Mouse (Mus musculus) neural tube, embryonic 12.5 days (tissue): ENCODE results near the gene Tmem151b. TPM values are rescaled to one million over a fixed set of nuclear protein-coding genes. Genes with fewer than 3 reads are reported as not detected.

Experiments used
- ATAC-seq: fragments of 200-750 bp; cut with Nextera tagmentation; 2 replicates; pipeline ENCODE4 v1.8.0; 2017; ENCODE audit warnings: low read depth, mild to moderate bottlenecking, moderate TSS enrichment, moderate library complexity; ENCODE audit not compliant: low FRiP score
- H3K27ac ChIP-seq: fragments of 300-500 bp; sonication (generic); 2 replicates; pipeline ENCODE4 v1.5.1; 2016
- H3K27me3 ChIP-seq: fragments of 300-500 bp; sonication (generic); replicated peaks from 2 replicates; pipeline ENCODE4 v1.6.1; 2016; ENCODE audit warnings: mild to moderate bottlenecking
- H3K36me3 ChIP-seq: fragments of 300-500 bp; sonication (generic); 2 replicates; pipeline ENCODE4 v1.6.1; 2016; ENCODE audit warnings: mild to moderate bottlenecking
- H3K4me1 ChIP-seq: fragments of 300-500 bp; sonication (generic); 2 replicates; pipeline ENCODE4 v1.6.1; 2016
- H3K4me2 ChIP-seq: fragments of 300-500 bp; sonication (generic); replicated peaks from 2 replicates; pipeline ENCODE4 v1.6.1; 2016; ENCODE audit warnings: mild to moderate bottlenecking
- H3K4me3 ChIP-seq: fragments of 300-500 bp; sonication (generic); 2 replicates; pipeline ENCODE4 v1.5.1; 2016
- H3K9ac ChIP-seq: fragments of 300-500 bp; sonication (generic); 2 replicates; pipeline ENCODE4 v1.6.1; 2016; ENCODE audit warnings: mild to moderate bottlenecking
- H3K9me3 ChIP-seq: fragments of 300-500 bp; sonication (generic); 2 replicates; pipeline ENCODE4 v1.6.1; 2016; ENCODE audit warnings: mild to moderate bottlenecking
- WGBS: fragments of 180-500 bp; shearing (Covaris S2); methylation state at CpG from one replicate; pipeline ENCODE4 v1.1.7; 2016; 5-methylcytosine and 5-hydroxymethylcytosine counted together
- polyA plus RNA-seq: library from polyadenylated mRNA; unstranded; fragments of >200 nt; fragmentation: Nextera tagmentation; extraction: Ambion mirVana; gene quantifications from 2 replicates; pipeline ENCODE4 v1.2.1, GENCODE M21; 2016

Tmem151b gene
- polyA plus RNA-seq, 1 experiment from 2014 or later = 10.5 TPM

GRCm38 (mm10) chr17:45548541-45549512, 650 bp downstream of the Tmem151b start:
- ATAC-seq = peak; percentile 54
- Histone ChIP-seq H3K4me3 (peak overlapping the region; percentile 79), H3K36me3 (peaks cover 19% of the 10 kb centered on the region), H3K9me3 (no peaks in the 10 kb centered on the region), H3K4me1 (peaks cover 46% of the 10 kb centered on the region), H3K27me3 (peaks cover 42% of the 10 kb centered on the region), H3K9ac (peak overlapping the region; percentile 98), H3K27ac (peak overlapping the region; percentile 79), H3K4me2 (peak overlapping the region; percentile 84)
- 3% methylated on average over 58 of the region's 68 CpGs for WGBS

- Histone ChIP-seq H3K27me3 (peaks cover 54% of the 10 kb centered on the region), H3K9me3 (no peaks in the 10 kb centered on the region), H3K9ac (no peak overlapping the region), H3K4me3 (peak overlapping the region; percentile 79; the same call in 1 of the 2 replicates), H3K4me1 (peaks cover 51% of the 10 kb centered on the region), H3K36me3 (peaks cover 19% of the 10 kb centered on the region), H3K27ac (no peak overlapping the region), H3K4me2 (peak overlapping the region; percentile 84)
- 80% methylated on average over 5 of the region's 5 CpGs for WGBS
- no peak for ATAC-seq
These were observed 1.9 kb downstream of the Tmem151b start for GRCm38 (mm10) chr17:45547461-45548190.

GRCm38 (mm10) chr17:45546941-45547340, 2.5 kb downstream of the Tmem151b start:
- no peak for ATAC-seq

GRCm38 (mm10) chr17:45545278-45545961, 4.1 kb downstream of the Tmem151b start:
- no peak for ATAC-seq
- H3K9me3 ChIP-seq = no peaks in the 10 kb centered on the region
- H3K27ac ChIP-seq = no peak overlapping the region
- peak overlapping the region; percentile 51 for H3K4me2 ChIP-seq
- H3K4me3 ChIP-seq = peak overlapping the region; percentile 18
- H3K27me3 ChIP-seq = peaks cover 63% of the 10 kb centered on the region
- peaks cover 41% of the 10 kb centered on the region for H3K4me1 ChIP-seq
- 6% methylated on average over 74 of the region's 74 CpGs for WGBS
- peak overlapping the region; percentile 33; the same call in 1 of the 2 replicates for H3K9ac ChIP-seq
- H3K36me3 ChIP-seq = peaks cover 19% of the 10 kb centered on the region

More at GRCm38 (mm10) chr17:45546941-45547340, 2.5 kb downstream of the Tmem151b start:
- Histone ChIP-seq H3K36me3 (peaks cover 19% of the 10 kb centered on the region), H3K4me1 (peaks cover 51% of the 10 kb centered on the region), H3K4me3 (no peak overlapping the region), H3K9me3 (no peaks in the 10 kb centered on the region), H3K27me3 (peaks cover 59% of the 10 kb centered on the region), H3K9ac (no peak overlapping the region), H3K27ac (no peak overlapping the region), H3K4me2 (no peak overlapping the region)
- WGBS = 62% methylated on average over 16 of the region's 16 CpGs

GRCm38 (mm10) chr17:45544873-45545277, 4.6 kb downstream of the Tmem151b start:
- WGBS = 2% methylated on average over 46 of the region's 46 CpGs
- peaks cover 63% of the 10 kb centered on the region for H3K27me3 ChIP-seq
- H3K9ac ChIP-seq = peak overlapping the region; percentile 2; the same call in 1 of the 2 replicates
- peaks cover 19% of the 10 kb centered on the region for H3K36me3 ChIP-seq
- H3K27ac ChIP-seq = no peak overlapping the region
- H3K4me1 ChIP-seq = peaks cover 36% of the 10 kb centered on the region
- peak overlapping the region; percentile 51 for H3K4me2 ChIP-seq
- ATAC-seq = no peak
- no peaks in the 10 kb centered on the region for H3K9me3 ChIP-seq
- H3K4me3 ChIP-seq = peak overlapping the region; percentile 18

GRCm38 (mm10) chr17:45544001-45544872, 5.2 kb downstream of the Tmem151b start:
- ATAC-seq = 0 out of 2 replicates have a peak, but pooled peaks have one; percentile 10
- H3K4me1 ChIP-seq = peaks cover 32% of the 10 kb centered on the region
- H3K27me3 ChIP-seq = peaks cover 68% of the 10 kb centered on the region
- H3K9ac ChIP-seq = peak overlapping the region; percentile 38; the same call in 1 of the 2 replicates
- WGBS = 5% methylated on average over 24 of the region's 24 CpGs
- no peaks in the 10 kb centered on the region for H3K9me3 ChIP-seq
- H3K4me2 ChIP-seq = peak overlapping the region; percentile 51
- no peak overlapping the region for H3K4me3 ChIP-seq
- no peak overlapping the region for H3K27ac ChIP-seq
- peaks cover 19% of the 10 kb centered on the region for H3K36me3 ChIP-seq

- Histone ChIP-seq H3K4me2 (0 out of 2 replicates have a peak overlapping the region, but pooled peaks have one; percentile 51), H3K9me3 (no peaks in the 10 kb centered on the region), H3K36me3 (peaks cover 19% of the 10 kb centered on the region), H3K9ac (no peak overlapping the region), H3K4me3 (no peak overlapping the region), H3K27me3 (peaks cover 72% of the 10 kb centered on the region), H3K4me1 (peaks cover 28% of the 10 kb centered on the region), H3K27ac (no peak overlapping the region)
- 28% methylated on average over 1 of the region's 1 CpGs for WGBS
- no peak for ATAC-seq
These were observed 6.4 kb downstream of the Tmem151b start for GRCm38 (mm10) chr17:45543115-45543514.

GRCm38 (mm10) chr17:45542705-45543104, 6.8 kb downstream of the Tmem151b start:
- peaks cover 19% of the 10 kb centered on the region for H3K36me3 ChIP-seq
- H3K4me3 ChIP-seq = no peak overlapping the region
- no peak overlapping the region for H3K4me2 ChIP-seq
- ATAC-seq = no peak
- H3K4me1 ChIP-seq = peaks cover 26% of the 10 kb centered on the region
- no peak overlapping the region for H3K9ac ChIP-seq
- no peak overlapping the region for H3K27ac ChIP-seq
- H3K9me3 ChIP-seq = no peaks in the 10 kb centered on the region
- WGBS = 82% methylated on average over 2 of the region's 2 CpGs
- peaks cover 68% of the 10 kb centered on the region for H3K27me3 ChIP-seq

- Histone ChIP-seq H3K27ac (no peak overlapping the region), H3K36me3 (peaks cover 19% of the 10 kb centered on the region), H3K4me1 (peaks cover 26% of the 10 kb centered on the region), H3K9me3 (no peaks in the 10 kb centered on the region), H3K4me3 (no peak overlapping the region), H3K9ac (no peak overlapping the region), H3K4me2 (no peak overlapping the region), H3K27me3 (peaks cover 62% of the 10 kb centered on the region)
- ATAC-seq = no peak
- WGBS = 48% methylated on average over 6 of the region's 6 CpGs
These were observed 7.3 kb downstream of the Tmem151b start for GRCm38 (mm10) chr17:45542129-45542528.

- Histone ChIP-seq H3K4me3 (no peak overlapping the region), H3K4me1 (peaks cover 14% of the 10 kb centered on the region), H3K9ac (no peak overlapping the region), H3K27me3 (peaks cover 55% of the 10 kb centered on the region), H3K9me3 (no peaks in the 10 kb centered on the region), H3K27ac (no peak overlapping the region), H3K4me2 (no peak overlapping the region), H3K36me3 (peaks cover 2% of the 10 kb centered on the region; the same call in 1 of the 2 replicates)
- ATAC-seq = no peak
- WGBS = 81% methylated on average over 21 of the region's 21 CpGs
These were observed 9.8 kb downstream of the Tmem151b start for GRCm38 (mm10) chr17:45539664-45540063.

- no peak for ATAC-seq
- no peak overlapping the region for H3K4me2 ChIP-seq
- WGBS = 67% methylated on average over 4 of the region's 4 CpGs
- H3K27me3 ChIP-seq = peaks cover 53% of the 10 kb centered on the region
- H3K9me3 ChIP-seq = no peaks in the 10 kb centered on the region
- H3K4me3 ChIP-seq = no peak overlapping the region
- no peak overlapping the region for H3K27ac ChIP-seq
- H3K4me1 ChIP-seq = peaks cover 1% of the 10 kb centered on the region; the same call in 1 of the 2 replicates
- H3K9ac ChIP-seq = no peak overlapping the region
- H3K36me3 ChIP-seq = no peaks in the 10 kb centered on the region
These were observed 11.1 kb downstream of the Tmem151b start for GRCm38 (mm10) chr17:45538394-45538793.
